Mouse (Mus musculus): ENCODE measurements around the gene Pigt. TPM values are rescaled to one million over a fixed set of nuclear protein-coding genes. Genes with fewer than 3 reads are reported as not detected.
A peak's percentile ranks its signal among the peaks of the same experiment; 100 is the strongest.

The Pigt gene
- polyA plus RNA-seq, 2 experiments, result 21.7 to 25.6 TPM

GRCm38 (mm10) chr2:164485681-164486257, 11.6 kb upstream of the Pigt start, which contains the start of gene Dbndd2:
Gene Dbndd2, plus strand, starts transcription at chr2:164486106.
- Histone ChIP-seq H3K9ac (replicated peaks) (no peak within 1 kb of the TSS), H3K36me3 (replicated peaks; ENCODE audit: control insufficient read depth, insufficient read depth, low read depth) (no peaks in the 10 kb centered on the region), H3K27ac (no peak within 1 kb of the TSS), H3K4me2 (ENCODE audit: low read depth) (peak within 1 kb of the TSS; percentile 66), H3K4me3 (ENCODE audit: insufficient read depth in 1 of 2, low read depth in 2 of 2, low read length in 2 of 2) (peak within 1 kb of the TSS; percentile 36 to 59), H3K9me3 (ENCODE audit: control insufficient read depth, low read length) (no peaks in the 10 kb centered on the region), H3K4me1 (replicated peaks; ENCODE audit: control insufficient read depth in 2 of 2, insufficient read depth in 2 of 2, low read length in 1 of 2) (no peaks in the 10 kb centered on the region), H3K27me3 (ENCODE audit: control insufficient read depth, insufficient read depth, low read length) (peaks cover 28% of the 10 kb centered on the region)
- no peak for DNase-seq (ENCODE audit: low read depth in 3 of 3, low spot score in 3 of 3)
- TF ChIP-seq CTCF (IDR thresholded peaks at IDR 0.05; ENCODE audit: low read depth) (no peak), EP300 (IDR thresholded peaks at IDR 0.05; ENCODE audit: low read depth) (no peak)
- peak; percentile 31; the same call in 1 of the 2 replicates for ATAC-seq (ENCODE audit: insufficient read depth)
- 4% methylated on average over 26 of the region's 26 CpGs for WGBS (ENCODE audit: insufficient replicate concordance)

- Histone ChIP-seq H3K4me2 (ENCODE audit: low read depth) (peak overlapping the region; percentile 66), H3K36me3 (replicated peaks; ENCODE audit: control insufficient read depth, insufficient read depth, low read depth) (no peaks in the 10 kb centered on the region), H3K9ac (replicated peaks) (no peak overlapping the region), H3K9me3 (ENCODE audit: control insufficient read depth, low read length) (no peaks in the 10 kb centered on the region), H3K27me3 (ENCODE audit: control insufficient read depth, insufficient read depth, low read length) (peaks cover 28% of the 10 kb centered on the region), H3K4me3 (ENCODE audit: insufficient read depth in 1 of 2, low read depth in 2 of 2, low read length in 2 of 2) (peak overlapping the region; percentile 36 to 59), H3K27ac (no peak overlapping the region), H3K4me1 (replicated peaks; ENCODE audit: control insufficient read depth in 2 of 2, insufficient read depth in 2 of 2, low read length in 1 of 2) (no peaks in the 10 kb centered on the region)
- no peak for DNase-seq (ENCODE audit: low read depth in 3 of 3, low spot score in 3 of 3)
- 0 out of 2 replicates have a peak, but pooled peaks have one; percentile 26 for ATAC-seq (ENCODE audit: insufficient read depth)
- WGBS (ENCODE audit: insufficient replicate concordance), result 1% methylated on average over 79 of the region's 90 CpGs
- TF ChIP-seq CTCF (IDR thresholded peaks at IDR 0.05; ENCODE audit: low read depth) (no peak), EP300 (IDR thresholded peaks at IDR 0.05; ENCODE audit: low read depth) (no peak)
These were observed 10.8 kb upstream of the Pigt start for GRCm38 (mm10) chr2:164486258-164487114.

DNA sequence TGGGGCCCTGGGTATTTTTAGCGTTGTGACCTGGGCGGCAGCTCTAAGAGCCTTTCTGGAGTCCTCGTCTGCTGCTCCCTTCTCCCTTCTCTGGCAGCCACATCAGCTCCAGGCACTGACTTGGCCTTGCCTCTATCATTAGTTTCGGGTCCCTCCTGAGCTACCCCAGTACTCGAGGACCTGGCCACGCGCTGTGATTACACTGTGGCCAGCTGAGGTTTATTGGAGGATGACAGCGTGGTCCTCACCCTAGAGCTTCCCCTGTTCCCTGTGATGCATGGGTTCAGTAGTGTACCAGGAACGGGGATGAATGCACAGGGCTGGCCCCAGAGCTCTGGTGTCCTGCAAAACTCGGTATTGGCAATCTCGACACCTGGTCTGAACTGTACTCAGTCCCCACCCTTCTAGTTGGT, 10.2 kb upstream of the Pigt start:
- Histone ChIP-seq H3K36me3 (replicated peaks; ENCODE audit: control insufficient read depth, insufficient read depth, low read depth) (no peaks in the 10 kb centered on the region), H3K9me3 (ENCODE audit: control insufficient read depth, low read length) (no peaks in the 10 kb centered on the region), H3K27me3 (ENCODE audit: control insufficient read depth, insufficient read depth, low read length) (peaks cover 28% of the 10 kb centered on the region), H3K9ac (replicated peaks) (no peak overlapping the region), H3K27ac (no peak overlapping the region), H3K4me3 (ENCODE audit: insufficient read depth in 1 of 2, low read depth in 2 of 2, low read length in 2 of 2) (peak overlapping the region; percentile 36 to 59; a peak in 3 of 4 replicates), H3K4me2 (ENCODE audit: low read depth) (peak overlapping the region; percentile 66), H3K4me1 (replicated peaks; ENCODE audit: control insufficient read depth in 2 of 2, insufficient read depth in 2 of 2, low read length in 1 of 2) (no peaks in the 10 kb centered on the region)
- DNase-seq (ENCODE audit: low read depth in 3 of 3, low spot score in 3 of 3), result no peak
- no peak for TF ChIP-seq EP300 (IDR thresholded peaks at IDR 0.05; ENCODE audit: low read depth)
- TF ChIP-seq CTCF (IDR thresholded peaks at IDR 0.05; ENCODE audit: low read depth), result no peak
- WGBS (ENCODE audit: insufficient replicate concordance), result 10% methylated on average over 11 of the region's 11 CpGs
- no peak for ATAC-seq (ENCODE audit: insufficient read depth)

GRCm38 (mm10) chr2:164487812-164488211, 9.5 kb upstream of the Pigt start:
- TF ChIP-seq CTCF (IDR thresholded peaks at IDR 0.05; ENCODE audit: low read depth), result no peak
- TF ChIP-seq EP300 (IDR thresholded peaks at IDR 0.05; ENCODE audit: low read depth), result no peak
- no peaks in the 10 kb centered on the region for H3K36me3 ChIP-seq (replicated peaks; ENCODE audit: control insufficient read depth, insufficient read depth, low read depth)
- H3K4me2 ChIP-seq (ENCODE audit: low read depth), result no peak overlapping the region
- DNase-seq (ENCODE audit: low read depth in 3 of 3, low spot score in 3 of 3), result no peak
- H3K9ac ChIP-seq (replicated peaks), result no peak overlapping the region
- no peaks in the 10 kb centered on the region for H3K9me3 ChIP-seq (ENCODE audit: control insufficient read depth, low read length)
- H3K4me3 ChIP-seq (ENCODE audit: insufficient read depth in 1 of 2, low read depth in 2 of 2, low read length in 2 of 2), result no peak overlapping the region
- 60% methylated on average over 9 of the region's 9 CpGs for WGBS (ENCODE audit: insufficient replicate concordance)
- H3K27me3 ChIP-seq (ENCODE audit: control insufficient read depth, insufficient read depth, low read length), result peaks cover 28% of the 10 kb centered on the region
- no peaks in the 10 kb centered on the region for H3K4me1 ChIP-seq (replicated peaks; ENCODE audit: control insufficient read depth in 2 of 2, insufficient read depth in 2 of 2, low read length in 1 of 2)
- no peak overlapping the region for H3K27ac ChIP-seq
- no peak for ATAC-seq (ENCODE audit: insufficient read depth)

GRCm38 (mm10) chr2:164494126-164494525, 3.2 kb upstream of the Pigt start:
- Histone ChIP-seq H3K4me2 (ENCODE audit: low read depth) (no peak overlapping the region), H3K9ac (replicated peaks) (no peak overlapping the region), H3K4me3 (ENCODE audit: insufficient read depth in 1 of 2, low read depth in 2 of 2, low read length in 2 of 2) (no peak overlapping the region), H3K27me3 (ENCODE audit: control insufficient read depth, insufficient read depth, low read length) (no peaks in the 10 kb centered on the region), H3K36me3 (replicated peaks; ENCODE audit: control insufficient read depth, insufficient read depth, low read depth) (no peaks in the 10 kb centered on the region), H3K9me3 (ENCODE audit: control insufficient read depth, low read length) (no peaks in the 10 kb centered on the region), H3K4me1 (replicated peaks; ENCODE audit: control insufficient read depth in 2 of 2, insufficient read depth in 2 of 2, low read length in 1 of 2) (peaks cover 7 to 10% of the 10 kb centered on the region in 2 experiments), H3K27ac (no peak overlapping the region)
- 37% methylated on average over 2 of the region's 2 CpGs for WGBS (ENCODE audit: insufficient replicate concordance)
- DNase-seq (ENCODE audit: low read depth in 3 of 3, low spot score in 3 of 3) (no peak), ATAC-seq (ENCODE audit: insufficient read depth) (no peak)
- TF ChIP-seq CTCF (IDR thresholded peaks at IDR 0.05; ENCODE audit: low read depth) (no peak), EP300 (IDR thresholded peaks at IDR 0.05; ENCODE audit: low read depth) (no peak)
